Mouse (Mus musculus): ENCODE measurements around the gene Wdr24.
"Not testable (repeated sequence)": the region's sequence is repeated elsewhere in the genome, so short reads cannot be mapped to it uniquely, and the experiment has no call there.

GRCm38 (mm10) chr17:25871566-25871965, 48.1 kb downstream of the Wdr24 start:
- not testable (repeated sequence) for TF ChIP-seq POLR2A (IDR thresholded peaks at IDR 0.05; ENCODE audit: borderline replicate concordance, extremely low read depth, insufficient read depth, insufficient read length, poor library complexity, severe bottlenecking); CTCF (IDR thresholded peaks at IDR 0.05; ENCODE audit: borderline replicate concordance, extremely low read depth, insufficient read depth, insufficient read length)

Data from brain, embryonic 14.5 days (tissue).